Mouse (Mus musculus) cerebellum, postnatal 25 days (tissue): Measurements from ENCODE around the gene Mindy4b-ps.
"Not testable (repeated sequence)": the region's sequence is repeated elsewhere in the genome, so short reads cannot be mapped to it uniquely, and the experiment has no call there.

ENCODE experiments used
- DNase-seq, 2 experiments: peaks; one replicate each; pipeline ENCODE4 v3.0.0; 2021; ENCODE audit warnings: mixed read lengths in 2 of 2

Gene Mindy4b-ps

DNA sequence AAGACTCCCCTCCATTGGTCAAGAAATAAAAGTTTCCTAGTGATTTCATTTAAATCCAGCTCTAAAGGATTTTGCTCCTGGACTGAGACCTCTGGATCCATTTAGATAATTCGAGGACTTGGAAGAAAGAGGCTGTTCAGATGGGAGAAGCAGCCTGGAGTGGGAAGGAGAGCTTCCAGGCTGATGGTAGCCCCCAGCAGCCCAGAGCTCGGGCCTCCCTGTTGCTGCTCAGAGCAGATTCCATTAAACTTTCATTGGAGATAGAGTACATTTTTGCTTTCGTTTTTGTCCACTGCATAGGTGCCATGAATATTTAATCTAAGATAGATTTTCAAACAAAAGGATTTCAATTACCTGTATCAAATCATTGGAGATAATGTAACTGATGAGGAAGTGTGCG, at the start of gene Mindy4b-ps:
Gene Mindy4b-ps, minus strand, starts transcription at position 101 of the 400 bp plus-strand sequence.
- no peak for DNase-seq

DNA sequence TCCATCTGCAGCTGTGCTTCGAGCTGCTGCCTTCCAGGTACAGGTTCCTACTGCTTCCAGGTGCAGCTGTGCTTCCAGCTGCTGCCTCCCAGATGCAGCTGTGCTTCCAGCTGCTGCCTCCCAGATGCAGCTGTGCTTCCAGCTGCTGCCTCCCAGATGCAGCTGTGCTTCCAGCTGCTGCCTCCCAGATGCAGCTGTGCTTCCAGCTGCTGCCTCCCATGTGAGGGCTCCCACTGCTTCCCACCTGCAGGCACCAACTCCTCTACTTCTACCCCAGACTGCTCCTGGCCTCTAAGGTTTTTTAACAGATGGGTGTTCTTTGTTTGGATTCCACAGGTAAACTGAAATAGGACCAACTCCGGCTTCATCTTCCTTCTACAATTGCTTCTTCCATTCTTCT, 49.8 kb upstream of the Mindy4b-ps start:
- DNase-seq = not testable (repeated sequence)

DNA sequence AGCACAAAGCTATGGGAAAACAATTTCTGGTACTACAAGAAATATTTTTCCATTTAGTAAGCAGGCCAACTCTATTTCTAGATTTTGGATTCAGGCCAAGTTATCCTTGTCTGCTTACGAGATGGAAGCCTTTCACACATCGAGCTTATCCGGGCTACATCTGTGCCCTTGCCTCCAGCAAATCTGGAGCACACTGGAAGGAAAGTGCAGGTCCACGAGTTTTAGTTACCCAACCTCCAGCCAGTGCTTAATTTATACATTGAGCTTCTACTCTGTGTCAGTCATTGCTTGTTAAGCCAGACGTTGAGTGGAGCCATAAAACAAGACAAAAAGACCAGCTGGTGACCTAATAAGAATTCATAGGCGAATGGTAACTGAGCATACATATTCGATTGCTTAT, 43.6 kb upstream of the Mindy4b-ps start:
- peak; percentile 41 to 42 for DNase-seq

DNA sequence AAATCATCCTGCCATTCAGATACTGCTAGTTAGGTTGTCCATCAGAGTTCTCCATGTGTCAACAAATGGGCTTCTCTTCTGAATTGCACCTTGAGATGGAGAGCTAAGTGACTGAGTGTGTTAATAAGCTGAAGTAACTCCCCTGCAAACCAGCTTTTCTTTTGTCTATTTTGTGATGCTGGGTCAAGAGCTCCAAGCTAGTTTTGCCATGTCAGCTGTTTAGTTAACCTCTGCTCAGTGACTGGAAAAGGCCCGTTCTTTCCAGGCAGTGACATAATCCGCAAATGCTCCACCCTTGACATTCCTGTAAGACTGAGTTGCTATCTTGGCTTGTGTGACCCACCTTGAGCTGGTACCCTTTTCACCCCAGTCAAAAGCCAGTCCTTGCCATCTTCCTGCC, 40.9 kb upstream of the Mindy4b-ps start:
- DNase-seq = no peak

DNA sequence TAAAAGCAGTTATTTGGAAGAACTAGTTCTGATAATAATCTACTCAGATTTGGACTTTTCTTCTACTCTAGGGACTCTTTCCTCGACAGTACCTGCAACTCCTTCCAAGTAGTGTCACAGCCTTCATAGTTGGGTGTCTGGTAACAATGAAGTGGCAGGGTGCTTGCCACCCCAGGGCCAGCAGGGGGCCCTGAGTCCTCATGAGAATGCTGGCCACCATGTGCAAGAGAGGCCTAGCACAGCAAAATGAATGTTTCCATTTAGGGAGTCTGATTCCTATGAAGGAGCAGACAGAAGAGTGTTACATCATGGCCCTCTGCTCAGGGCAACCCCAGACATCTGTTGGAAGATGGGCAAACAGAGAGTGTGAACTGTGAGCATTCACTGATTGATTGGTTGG, 21.3 kb upstream of the Mindy4b-ps start:
- DNase-seq = no peak

DNA sequence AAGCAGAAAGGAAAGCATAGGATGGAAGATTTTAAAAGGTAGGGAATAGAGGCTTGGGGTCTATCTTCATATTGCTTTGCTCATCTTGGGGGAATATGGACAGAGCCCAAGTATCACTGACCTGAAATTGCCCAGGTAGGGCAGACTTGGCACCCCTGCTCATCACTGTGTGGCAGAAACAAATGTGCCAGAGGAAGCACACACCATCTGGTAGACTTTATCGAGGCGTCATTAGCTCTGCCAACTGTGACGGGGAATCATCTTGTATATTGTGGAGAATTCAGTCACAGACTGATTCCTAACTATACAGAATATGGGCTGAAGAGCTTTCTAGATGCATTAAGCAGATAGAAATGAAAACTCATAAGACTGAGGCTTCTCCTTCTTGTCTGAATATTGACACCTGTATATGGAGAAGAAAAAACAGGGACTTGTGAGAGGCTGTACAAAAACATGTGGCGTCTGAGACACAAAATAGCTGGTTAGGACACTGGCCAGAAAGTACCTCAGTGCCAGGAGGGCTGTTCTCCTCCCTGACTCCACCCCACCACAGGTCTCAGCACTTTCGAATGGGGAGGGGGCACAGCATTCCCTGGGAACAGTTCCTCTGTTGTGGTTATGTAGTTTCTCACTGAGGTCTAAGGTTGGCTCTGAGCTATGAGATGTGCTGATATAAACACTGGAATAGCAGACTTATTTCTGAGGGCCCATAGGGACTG, 11.5 kb upstream of the Mindy4b-ps start:
- DNase-seq = peak; percentile 64 to 74

DNA sequence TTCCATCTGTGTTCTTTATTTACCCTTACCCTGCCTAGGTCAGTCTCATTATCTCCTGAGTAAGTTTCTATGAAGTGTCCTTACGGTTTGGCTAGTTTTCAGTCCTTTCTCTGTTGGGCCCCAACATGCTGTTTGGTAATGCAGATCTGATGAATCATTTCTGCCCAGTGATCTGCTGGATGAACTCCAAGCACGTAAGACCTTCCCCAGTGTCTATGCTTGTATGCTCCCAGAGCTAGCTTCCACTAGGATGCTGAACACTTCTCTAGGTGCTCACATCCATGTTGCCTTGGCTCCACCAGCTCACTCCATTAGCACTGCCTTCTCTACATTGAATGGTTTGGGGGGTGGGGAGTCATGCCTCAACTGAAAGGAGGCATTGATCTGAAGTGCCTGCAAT, 10.8 kb upstream of the Mindy4b-ps start:
- DNase-seq = peak; percentile 27 to 34

DNA sequence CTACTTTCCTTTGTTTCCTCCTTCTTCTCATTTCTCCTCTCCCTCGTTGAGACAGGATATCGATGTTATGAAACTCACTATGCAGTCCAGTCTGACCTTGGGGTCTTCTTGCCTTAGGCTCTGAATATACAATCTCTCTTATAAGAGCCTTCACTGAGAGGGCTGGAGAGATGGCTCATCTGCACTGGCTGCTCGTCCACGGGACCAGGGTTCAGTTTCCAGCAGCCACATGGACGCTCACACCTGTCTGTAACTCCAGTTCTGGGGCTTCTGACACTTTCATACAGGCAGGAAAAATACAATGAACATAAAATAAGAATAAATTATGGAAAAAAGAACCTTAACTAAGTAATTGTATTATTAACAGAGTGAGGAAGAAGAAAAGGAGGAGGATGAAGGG, 9.5 kb upstream of the Mindy4b-ps start:
- no peak for DNase-seq

DNA sequence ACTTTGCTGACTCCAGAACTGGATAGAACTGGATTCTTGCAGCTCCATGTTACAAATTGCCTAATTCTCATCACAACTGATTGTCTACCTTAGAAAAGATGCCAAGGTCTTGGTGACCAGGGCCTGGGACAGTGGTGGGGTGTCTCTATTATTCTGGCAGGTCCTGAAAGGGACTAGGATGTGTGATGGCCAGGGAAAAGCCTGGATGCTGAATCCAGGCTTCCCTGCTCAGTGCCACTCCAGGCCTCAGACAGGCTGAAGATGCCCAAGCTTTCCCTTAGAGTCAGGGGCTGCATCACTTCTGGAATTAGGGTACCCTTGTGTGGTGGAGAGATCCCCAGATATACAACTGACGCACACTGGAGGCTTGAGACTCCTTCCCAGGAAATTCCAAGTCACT, 7.8 kb upstream of the Mindy4b-ps start:
- DNase-seq = no peak

DNA sequence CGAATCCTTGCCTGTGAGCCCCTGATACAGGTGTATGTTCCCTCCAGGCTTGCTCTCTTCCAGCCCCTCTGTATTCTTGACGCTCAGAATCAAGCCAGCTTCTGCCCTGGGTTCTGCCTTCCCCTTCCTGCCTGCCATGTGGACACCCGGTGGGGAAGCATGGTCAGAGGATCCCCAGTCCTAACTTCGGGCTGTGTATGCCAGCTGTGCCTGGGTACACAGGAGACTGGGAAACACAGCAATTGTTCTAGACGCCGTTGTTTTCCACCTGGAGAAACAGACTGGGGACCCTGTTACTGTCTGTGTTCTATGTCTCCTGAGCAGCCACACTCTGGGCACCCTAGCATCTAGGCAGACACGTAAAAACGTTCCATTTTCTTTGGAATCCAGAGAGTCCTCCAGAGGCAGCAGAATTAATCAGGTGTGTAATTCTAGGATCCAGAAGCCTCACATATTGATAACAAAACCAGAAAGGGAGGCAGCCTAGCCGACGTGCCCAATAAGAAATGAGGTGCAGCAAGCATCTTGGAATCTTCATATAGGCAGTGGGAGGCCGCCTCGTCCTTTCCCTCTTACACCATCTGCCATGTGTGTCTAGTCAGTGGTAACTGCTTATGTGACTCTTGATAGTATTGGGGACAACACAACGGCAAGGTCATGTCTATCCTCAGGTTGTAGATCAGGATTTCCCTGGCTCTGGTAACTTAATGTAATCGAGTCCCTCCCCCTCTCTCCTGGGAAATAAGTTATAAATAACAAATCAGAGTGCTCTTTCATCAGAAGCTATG, 6.4 kb upstream of the Mindy4b-ps start:
- DNase-seq = no peak

DNA sequence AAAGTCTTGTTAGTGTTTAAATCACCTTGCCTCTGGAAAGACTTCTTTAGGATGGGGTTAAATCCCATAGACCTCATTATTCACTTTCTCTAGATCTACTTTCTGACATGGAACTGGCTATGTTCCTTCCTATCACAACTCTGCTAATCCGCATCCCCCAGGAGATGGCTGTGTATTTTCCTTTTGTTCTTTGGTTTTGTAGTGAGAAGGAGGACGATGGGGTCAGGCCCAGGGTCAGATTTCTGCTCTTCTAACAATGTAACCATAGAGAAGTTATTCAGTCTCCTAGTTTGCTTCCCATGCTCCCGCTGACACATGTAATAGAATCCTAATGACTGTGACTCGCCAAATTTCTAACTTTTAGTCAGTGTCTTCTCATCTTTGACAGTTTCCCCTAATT, 4.2 kb upstream of the Mindy4b-ps start:
- no peak for DNase-seq

DNA sequence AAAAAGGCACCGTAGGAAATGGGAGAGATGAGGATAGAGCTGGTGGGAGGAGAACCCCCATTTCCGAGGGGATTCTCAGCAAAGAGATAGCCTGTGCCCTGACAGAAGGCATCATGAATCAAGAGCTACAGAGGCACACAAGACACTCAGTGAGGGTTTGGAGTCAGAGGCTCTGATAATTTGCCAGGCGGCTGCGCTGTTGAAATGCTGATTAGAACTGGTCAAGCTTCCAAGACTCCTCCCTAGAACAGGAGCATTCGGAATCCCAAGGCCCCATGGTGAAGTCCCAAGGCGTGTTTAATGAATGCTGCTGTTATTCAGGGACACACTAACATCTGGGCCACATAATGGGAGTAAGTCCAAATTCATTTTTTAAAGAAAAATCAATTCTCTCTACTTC, 4.8 kb downstream of the Mindy4b-ps start:
- DNase-seq = no peak

DNA sequence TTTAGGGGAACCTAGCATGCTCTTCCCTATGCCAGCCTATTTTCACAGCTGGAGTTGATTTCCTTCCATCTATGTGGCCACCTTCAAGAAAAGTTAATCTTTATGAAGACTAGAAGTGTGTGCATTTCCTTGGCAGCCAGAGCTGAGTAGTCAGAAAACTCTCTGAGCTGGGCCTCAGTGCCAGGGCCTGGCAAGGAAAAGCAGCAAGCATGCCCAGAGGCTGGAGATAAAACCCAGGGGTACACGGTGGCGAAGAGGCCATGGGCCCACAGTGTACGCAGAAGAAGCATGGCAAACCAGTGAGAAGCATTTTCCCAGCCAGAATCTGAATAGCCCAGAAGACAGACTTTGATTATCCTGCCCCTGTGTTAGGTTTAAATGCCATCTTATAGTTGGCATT, 7.9 kb downstream of the Mindy4b-ps start:
- DNase-seq = no peak

DNA sequence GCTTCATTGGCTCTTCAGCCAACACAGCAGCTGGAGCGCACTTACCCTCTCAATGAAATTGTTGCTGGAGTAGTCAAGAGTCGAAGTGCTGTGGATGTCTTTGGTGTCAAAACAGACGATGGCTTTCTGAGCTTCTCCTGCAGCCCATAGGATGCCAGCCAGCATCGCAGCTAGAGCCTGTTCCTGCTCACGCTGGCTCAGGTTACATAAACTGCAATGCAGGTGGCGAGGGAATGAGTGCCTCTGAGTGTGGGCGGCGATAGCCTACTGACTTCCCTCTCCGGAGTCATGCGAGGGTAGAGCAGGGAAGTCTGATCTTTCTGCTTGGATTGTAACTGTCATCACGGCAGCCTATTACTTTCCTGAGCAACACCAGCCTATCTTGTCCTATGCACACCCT, 11.8 kb downstream of the Mindy4b-ps start:
- DNase-seq = peak; percentile 81

DNA sequence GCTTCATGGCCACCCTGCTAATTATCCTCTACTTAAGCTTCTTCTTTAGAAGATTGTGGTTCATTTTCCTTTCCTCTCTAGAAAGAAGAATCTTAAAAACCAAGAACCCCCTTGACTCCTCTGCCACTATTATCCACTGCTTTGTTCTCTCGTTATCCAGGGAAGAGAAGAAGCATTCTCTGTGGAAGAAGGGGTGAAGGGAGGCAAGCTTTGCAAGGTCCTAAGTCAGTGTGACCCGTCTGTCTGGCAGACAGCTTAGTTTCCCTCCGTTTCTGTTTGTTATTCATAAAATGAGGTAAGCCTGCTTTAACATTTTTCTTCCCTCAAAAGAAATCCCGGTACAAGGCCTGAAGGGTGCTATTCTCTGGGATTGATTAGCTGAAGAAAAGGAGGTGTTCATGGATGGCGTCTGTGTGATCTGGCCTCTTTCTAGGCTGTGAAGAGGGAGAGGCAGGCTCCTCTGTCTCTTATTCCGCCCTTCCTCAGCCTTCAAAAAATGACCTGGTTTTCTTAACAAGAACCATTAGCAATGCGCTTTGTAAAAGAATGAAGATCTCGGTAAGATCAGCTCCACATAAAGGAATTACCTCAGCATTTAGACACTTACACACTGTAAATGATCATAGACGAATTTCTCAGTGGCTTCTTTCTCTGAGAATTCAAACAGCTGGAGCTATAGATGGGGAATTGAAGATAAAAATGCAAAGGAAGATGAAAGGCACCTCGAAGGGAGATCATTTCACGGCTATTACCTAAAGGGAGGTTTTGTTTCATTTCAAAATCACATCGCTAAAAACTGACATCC, 12.8 kb downstream of the Mindy4b-ps start:
- DNase-seq = no peak

DNA sequence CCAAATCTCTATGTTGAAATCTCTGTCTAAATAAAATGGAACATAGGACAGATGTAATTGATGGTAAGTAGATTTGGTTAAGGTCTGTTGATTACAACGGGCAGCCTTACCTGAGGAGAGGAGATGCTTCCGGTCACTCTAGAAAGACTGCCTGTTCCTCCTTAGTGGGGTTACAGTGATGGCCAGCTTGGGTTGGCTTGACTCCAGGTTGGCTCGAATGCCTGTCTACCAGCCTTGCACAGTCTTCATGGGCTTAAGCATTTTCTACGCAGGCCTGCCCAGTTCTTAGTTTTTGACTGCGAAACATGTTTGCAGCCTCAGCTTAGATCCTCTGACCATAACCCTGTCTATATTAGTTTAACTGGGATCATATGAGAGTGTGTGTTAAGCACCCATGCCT, 13.5 kb downstream of the Mindy4b-ps start:
- DNase-seq = peak; percentile 36 to 65

DNA sequence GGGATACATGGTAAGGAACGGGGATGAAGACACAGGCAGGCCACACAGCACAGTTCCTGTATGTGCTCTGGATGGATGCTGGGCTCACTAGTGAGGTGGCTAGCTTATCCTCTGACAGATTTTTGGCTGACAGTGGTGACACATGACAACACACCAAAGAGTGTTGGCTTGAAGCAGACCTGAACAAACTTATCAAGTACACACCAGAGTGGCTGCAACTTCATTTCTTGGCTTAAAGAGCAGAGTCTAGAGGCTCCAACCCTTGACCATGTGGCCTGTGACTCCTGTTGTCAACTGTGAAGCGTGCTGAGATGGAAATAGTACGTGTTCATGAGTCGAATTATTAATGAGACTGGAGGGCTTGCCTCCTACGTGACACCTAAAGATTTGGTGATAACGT, 17.4 kb downstream of the Mindy4b-ps start:
- DNase-seq = no peak

DNA sequence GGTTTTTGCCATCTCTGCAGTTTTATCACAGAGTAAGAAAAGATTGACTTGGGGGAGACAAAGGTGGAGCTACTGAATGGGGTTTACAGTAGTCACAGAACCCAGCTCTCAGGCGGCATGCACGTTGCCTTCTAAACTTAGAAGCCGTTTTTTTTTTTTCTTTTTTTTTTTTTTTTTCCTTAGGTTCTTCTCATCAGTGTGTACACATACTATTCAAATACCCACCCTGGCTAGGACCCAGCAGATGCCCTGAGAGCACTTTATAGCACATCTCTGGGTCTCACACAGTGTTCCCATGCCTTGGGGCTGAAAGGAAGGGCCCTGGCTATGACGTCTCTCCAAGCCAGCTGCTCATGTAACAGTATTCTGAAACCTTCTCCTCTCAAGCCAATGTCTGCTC, 23.4 kb downstream of the Mindy4b-ps start:
- DNase-seq = no peak

DNA sequence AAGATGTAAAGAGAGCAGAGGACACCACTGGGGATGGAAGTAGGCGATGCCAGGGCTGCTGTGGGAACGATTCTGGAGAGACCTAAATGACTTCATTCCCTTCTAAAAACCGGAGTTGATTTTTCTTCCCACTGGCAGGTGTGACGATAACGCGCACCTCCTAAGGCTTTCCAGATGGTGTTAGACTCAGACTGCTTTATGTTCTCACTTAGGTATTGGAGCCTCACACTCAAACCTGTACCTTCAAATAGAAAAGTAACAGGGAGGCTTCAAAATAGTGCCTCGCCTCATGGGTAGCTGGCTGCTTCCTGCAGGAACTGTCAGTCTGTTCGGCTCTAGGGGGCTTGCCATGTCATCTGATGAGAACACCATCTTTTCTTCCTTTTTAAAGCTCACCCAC, 23.9 kb downstream of the Mindy4b-ps start:
- DNase-seq = no peak

DNA sequence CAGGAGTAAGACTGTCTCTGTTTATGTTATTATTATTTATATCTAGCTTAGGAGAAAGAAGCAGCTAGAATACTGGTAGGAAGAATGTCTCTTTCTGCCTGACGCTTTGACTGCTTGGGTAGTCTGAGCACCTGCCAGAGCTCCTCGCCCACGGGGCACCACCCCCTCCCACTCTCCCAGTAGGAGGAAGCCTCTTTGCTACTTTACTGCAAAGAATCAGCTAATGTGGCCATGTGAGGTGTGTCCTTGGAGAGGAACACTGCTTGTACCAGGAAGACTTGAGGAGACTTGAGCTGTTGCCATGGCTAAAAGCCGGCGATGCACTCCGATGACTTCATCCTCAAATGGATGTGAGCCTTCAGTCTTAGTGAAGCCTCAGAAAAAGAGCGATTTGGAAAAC, 32.6 kb downstream of the Mindy4b-ps start:
- DNase-seq = no peak

DNA sequence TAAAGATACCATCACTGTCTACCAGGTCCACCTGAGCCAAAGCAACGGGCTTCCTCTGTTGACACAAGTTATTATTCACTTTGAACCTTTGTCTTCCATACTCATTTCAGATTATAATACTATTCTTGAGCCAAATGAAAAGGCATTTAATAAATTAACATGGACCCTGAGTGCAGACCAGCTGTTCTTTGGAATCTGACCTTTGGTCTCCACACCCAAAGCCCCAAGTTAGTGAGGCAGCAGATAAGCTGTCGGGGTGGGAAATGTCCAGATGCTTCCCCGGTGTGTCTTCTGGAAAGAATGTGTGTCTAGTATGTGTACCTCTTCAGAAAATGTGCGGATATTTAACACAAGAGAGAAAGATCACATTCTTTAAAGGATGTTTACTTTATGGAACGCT, 33.1 kb downstream of the Mindy4b-ps start:
- DNase-seq = no peak

DNA sequence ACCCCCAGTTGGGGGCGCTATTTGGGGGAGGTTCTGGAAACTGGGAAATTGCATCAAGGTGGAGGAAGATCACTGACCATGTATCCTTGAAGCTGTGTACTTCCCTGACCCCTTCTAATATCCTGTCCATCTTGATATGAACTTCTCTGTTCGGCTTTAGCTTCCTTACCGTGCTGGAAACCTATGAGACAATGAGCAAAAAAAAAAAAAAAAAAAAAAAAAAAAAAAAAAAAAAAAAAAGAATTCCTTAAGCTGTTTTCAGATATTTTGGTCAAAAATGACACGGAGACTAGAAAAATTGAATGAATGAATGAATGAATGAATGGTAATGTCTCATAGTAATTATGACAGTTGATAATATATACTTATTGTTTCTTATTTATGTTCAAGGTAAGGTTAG, 35.6 kb downstream of the Mindy4b-ps start:
- DNase-seq = no peak

DNA sequence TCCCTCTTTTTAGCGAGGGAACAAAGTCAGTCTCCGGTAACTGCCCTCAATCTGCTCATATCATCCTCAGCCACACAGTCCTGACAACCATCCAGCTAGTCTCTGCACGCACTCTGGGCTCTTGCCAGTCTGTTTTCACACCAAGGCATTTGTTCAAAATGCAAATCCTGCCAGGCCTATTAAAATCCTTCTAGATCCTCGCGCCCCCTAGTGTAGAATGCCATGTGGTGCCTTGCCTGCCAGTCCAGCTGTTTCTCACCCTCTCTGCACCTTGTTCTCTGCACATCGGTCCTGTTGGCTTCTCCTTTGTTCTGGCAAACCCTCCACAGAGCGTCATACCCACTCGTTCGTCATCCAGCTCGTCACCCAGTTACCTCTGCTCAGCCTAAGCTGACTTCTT, 36.2 kb downstream of the Mindy4b-ps start:
- peak; percentile 81 to 88 for DNase-seq
